Comparison of ENCODE assay signal across 8 mouse cellular contexts in the genomic region with DNA sequence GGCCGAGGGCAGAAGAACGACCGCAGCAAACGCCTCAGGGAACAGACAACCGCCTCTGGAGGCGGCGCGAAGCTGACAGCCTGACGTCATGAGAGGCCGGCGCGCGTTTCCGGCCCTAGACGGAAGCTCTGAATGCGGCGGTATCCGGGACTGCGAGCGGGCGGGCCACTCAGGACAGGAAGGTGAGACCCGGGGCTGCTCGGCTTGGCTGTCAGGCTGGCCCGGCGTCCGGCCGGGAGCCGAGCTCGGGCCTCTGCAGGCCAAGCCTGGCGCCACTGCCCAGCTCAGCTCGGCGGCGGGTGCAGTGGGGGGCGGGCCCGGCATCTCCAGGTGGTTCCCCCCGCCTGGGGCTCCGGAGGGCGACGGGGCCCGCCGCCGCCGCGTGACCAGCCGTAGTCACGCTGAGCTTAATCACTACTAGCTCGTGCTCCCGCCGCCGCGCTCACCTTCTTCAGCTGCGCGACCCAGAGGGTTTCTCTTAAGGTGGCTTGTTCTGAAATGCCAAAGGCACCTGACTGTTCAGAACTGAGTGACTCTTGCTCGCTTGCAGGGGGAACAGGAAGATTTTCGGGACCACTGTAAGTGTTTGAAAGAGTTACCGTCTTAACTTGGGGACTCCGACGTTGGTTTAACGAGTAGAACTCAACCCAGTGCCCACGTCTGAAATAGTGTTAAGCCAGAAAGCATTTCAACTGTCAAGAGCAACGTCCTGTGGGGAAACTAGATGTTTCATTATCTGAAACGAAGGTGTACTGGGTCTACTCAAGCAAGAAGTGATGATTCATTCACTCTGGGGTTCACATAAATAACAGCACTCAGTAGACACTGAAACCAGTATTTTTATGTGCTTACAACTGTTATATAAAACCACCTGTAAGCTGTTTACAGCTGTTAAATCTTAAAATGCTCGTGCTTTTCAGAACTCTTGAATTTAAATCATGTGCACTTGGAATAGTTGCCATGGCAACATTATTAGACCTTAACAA. TPM values are rescaled to one million over a fixed set of nuclear protein-coding genes. Genes with fewer than 3 reads are reported as not detected.
DNase-seq lines count a peak whose midpoint lies in the region; ATAC-seq and TF ChIP-seq lines count a peak whose summit lies in the region.

A gene (minus strand): TSS at position 73 of the 986 bp plus-strand sequence.
A gene (plus strand): TSS at position 174 of the 986 bp plus-strand sequence.

- H3K9ac ChIP-seq in hindbrain, postnatal 0 days (replicated peaks; ENCODE audit: low read length): peak within 1 kb of the TSS; percentile 93

- 2% methylated on average over 62 of the region's 63 CpGs for WGBS in hindbrain, postnatal 0 days

- ATAC-seq in activated CD4-positive, CD25-positive, alpha-beta regulatory T cell, adult 4 months: peak; percentile 88
- peak; percentile 98 for ATAC-seq in hindbrain, postnatal 0 days
- ATAC-seq in megakaryocyte progenitor cell, adult 5-6 weeks (replicated peaks; ENCODE audit: poor library complexity): peak; percentile 82

- H3K9me3 ChIP-seq in hindbrain, postnatal 0 days (ENCODE audit: low read length): no peaks in the 10 kb centered on the region

- H3K27me3 ChIP-seq in hindbrain, postnatal 0 days (ENCODE audit: insufficient read depth, low read length): no peaks in the 10 kb centered on the region

- H3K4me3 ChIP-seq in gastrocnemius, adult 2 months: peak within 1 kb of the TSS; percentile 89
- peak within 1 kb of the TSS; percentile 76 for H3K4me3 ChIP-seq in hindbrain, postnatal 0 days (ENCODE audit: low read length)

- intact Hi-C loops in gastrocnemius, adult 2 months (cut with DNase I): no loop called here
- intact Hi-C loops in left cerebral cortex, postnatal 10 days (cut with DNase I): no loop called here

- H3K36me3 ChIP-seq in hindbrain, postnatal 0 days (ENCODE audit: insufficient read depth, low read length): no peaks in the 10 kb centered on the region; the same call in 1 of the 2 replicates

- peak within 1 kb of the TSS; percentile 95 for H3K27ac ChIP-seq in gastrocnemius, adult 2 months
- H3K27ac ChIP-seq in hindbrain, postnatal 0 days: peak within 1 kb of the TSS; percentile 93

- 0 out of 2 replicates have a peak, but pooled peaks cover 6% of the 10 kb centered on the region for H3K4me1 ChIP-seq in hindbrain, postnatal 0 days (ENCODE audit: insufficient read depth, low read length)

- peak; percentile 15; the same call in 1 of the 2 replicates for TF ChIP-seq CTCF in gastrocnemius, adult 2 months (IDR thresholded peaks at IDR 0.05)
- peak; percentile 41 for TF ChIP-seq CTCF in hindbrain, postnatal 0 days (IDR thresholded peaks at IDR 0.05; ENCODE audit: low read depth)

- DNase-seq in cerebellum, postnatal 4 days (ENCODE audit: low spot score in 2 of 2): peak; percentile 80 to 82
- peak; percentile 93 for DNase-seq in gastrocnemius, adult 2 months
- peak; percentile 95 for DNase-seq in hindbrain, postnatal 0 days (ENCODE audit: low spot score)
- peak; percentile 88 to 94 for DNase-seq in left cerebral cortex, postnatal 10 days (ENCODE audit: extremely low spot score in 1 of 2, low spot score in 2 of 2)
- peak; percentile 94 for DNase-seq in right cerebral cortex, postnatal 10 days (ENCODE audit: low spot score in 2 of 2)
- peak; percentile 91 for DNase-seq in urinary bladder, postnatal 14 days (ENCODE audit: low spot score)

- peak within 1 kb of the TSS; percentile 77 for H3K4me2 ChIP-seq in hindbrain, postnatal 0 days (ENCODE audit: low read depth, low read length)

RNA-seq across cellular contexts. Expression of the first gene that starts in this region (rescaled TPM):
- polyA plus RNA-seq in activated CD4-positive, CD25-positive, alpha-beta regulatory T cell, adult 4 months (2017; shearing (Covaris generic)): 1 to 10 TPM; 6.5 to 8.3 TPM
- total RNA-seq in gastrocnemius, adult 2 months (2021): 1 to 10 TPM; 4.8 to 5.5 TPM
- 13.9 and 20.7 TPM in 2 replicates for total RNA-seq in hindbrain, postnatal 0 days (2014; rRNA removed)
- 62.3 and 64.9 TPM in 2 replicates for polyA plus RNA-seq in hindbrain, postnatal 0 days (2015; fragmentation: Nextera tagmentation; extraction: Ambion mirVana)
- 10 to 100 TPM; 37.5 to 41.0 TPM for total RNA-seq in left cerebral cortex, postnatal 10 days (2021)
- total RNA-seq in megakaryocyte progenitor cell, adult 5-6 weeks (2015): 8.0 and 13.3 TPM in 2 replicates
- total RNA-seq in megakaryocyte progenitor cell, adult 5-6 weeks (2017): 2.7 and 10.3 TPM in 2 replicates

RNA-seq across cellular contexts. Expression of the second gene that starts in this region (rescaled TPM):
- 10 to 100 TPM in 1 of 2 experiments, 1 to 10 TPM in 1; 8.5 to 10.1 TPM for polyA plus RNA-seq in activated CD4-positive, CD25-positive, alpha-beta regulatory T cell, adult 4 months (2017; shearing (Covaris generic))
- total RNA-seq in gastrocnemius, adult 2 months (2021): 1 to 10 TPM; 2.3 to 3.5 TPM
- 4.3 and 7.1 TPM in 2 replicates for total RNA-seq in hindbrain, postnatal 0 days (2014; rRNA removed)
- polyA plus RNA-seq in hindbrain, postnatal 0 days (2015; fragmentation: Nextera tagmentation; extraction: Ambion mirVana): 11.2 and 12.2 TPM in 2 replicates
- 1 to 10 TPM; 5.4 to 6.1 TPM for total RNA-seq in left cerebral cortex, postnatal 10 days (2021)
- 8.0 and 10.6 TPM in 2 replicates for total RNA-seq in megakaryocyte progenitor cell, adult 5-6 weeks (2015)
- total RNA-seq in megakaryocyte progenitor cell, adult 5-6 weeks (2017): 8.3 and 8.8 TPM in 2 replicates

Comparison
In these comparisons a context has a peak if more than half of its experiments do, and no peak if none do; other contexts are left out.
1. Peak in every context shown above with its lines: DNase-seq, ATAC-seq, H3K4me3 ChIP-seq and H3K27ac ChIP-seq.